Mouse (Mus musculus): ENCODE measurements around the gene Ahnak. TPM values are rescaled to one million over a fixed set of nuclear protein-coding genes. Genes with fewer than 3 reads are reported as not detected.
"Not testable (repeated sequence)": the region's sequence is repeated elsewhere in the genome, so short reads cannot be mapped to it uniquely, and the experiment has no call there.

Ahnak gene
- polyA plus RNA-seq, 1 experiment from 2014 or later: 20.8 TPM

- H3K27me3 ChIP-seq (replicated peaks; ENCODE audit: control insufficient read depth, insufficient read depth, low read length): no peaks in the 10 kb centered on the region
- peak within 1 kb of the TSS; percentile 86 for H3K4me2 ChIP-seq (ENCODE audit: low read depth, low read length)
- under 1% methylated on average over 52 of the region's 52 CpGs for WGBS
- H3K4me3 ChIP-seq (ENCODE audit: low read length): peak within 1 kb of the TSS; percentile 66
- peak within 1 kb of the TSS; percentile 84 for H3K9ac ChIP-seq (ENCODE audit: low read depth, low read length)
- peaks cover 29% of the 10 kb centered on the region for H3K36me3 ChIP-seq (ENCODE audit: control insufficient read depth, insufficient read depth, low read length)
- ATAC-seq: peak; percentile 99
- H3K27ac ChIP-seq (ENCODE audit: low read length): peak within 1 kb of the TSS; percentile 96
- H3K9me3 ChIP-seq (ENCODE audit: control insufficient read depth, low read length): no peaks in the 10 kb centered on the region
- peaks cover 12% of the 10 kb centered on the region for H3K4me1 ChIP-seq (ENCODE audit: control insufficient read depth, insufficient read depth, low read length)
Measured at GRCm38 (mm10) chr19:8966590-8967372, 22.3 kb upstream of the Ahnak start, which contains the start of gene Eef1g. Eef1g (plus strand) TSS chr19:8967041.

- Histone ChIP-seq H3K27me3 (replicated peaks; ENCODE audit: control insufficient read depth, insufficient read depth, low read length) (no peaks in the 10 kb centered on the region), H3K9ac (ENCODE audit: low read depth, low read length) (peak overlapping the region; percentile 84), H3K9me3 (ENCODE audit: control insufficient read depth, low read length) (no peaks in the 10 kb centered on the region), H3K36me3 (ENCODE audit: control insufficient read depth, insufficient read depth, low read length) (peaks cover 31% of the 10 kb centered on the region), H3K27ac (ENCODE audit: low read length) (peak overlapping the region; percentile 65), H3K4me1 (ENCODE audit: control insufficient read depth, insufficient read depth, low read length) (peaks cover 12% of the 10 kb centered on the region), H3K4me3 (ENCODE audit: low read length) (peak overlapping the region; percentile 66), H3K4me2 (ENCODE audit: low read depth, low read length) (peak overlapping the region; percentile 86)
- WGBS: 0% methylated on average over 8 of the region's 8 CpGs
- ATAC-seq: no peak
Measured at GRCm38 (mm10) chr19:8967373-8967743, 21.7 kb upstream of the Ahnak start.

GRCm38 (mm10) chr19:8967893-8968292, 21.2 kb upstream of the Ahnak start:
- H3K9ac ChIP-seq (ENCODE audit: low read depth, low read length): peak overlapping the region; percentile 84
- WGBS: 0% methylated on average over 9 of the region's 9 CpGs
- H3K27me3 ChIP-seq (replicated peaks; ENCODE audit: control insufficient read depth, insufficient read depth, low read length): no peaks in the 10 kb centered on the region
- peak overlapping the region; percentile 86 for H3K4me2 ChIP-seq (ENCODE audit: low read depth, low read length)
- peaks cover 12% of the 10 kb centered on the region for H3K4me1 ChIP-seq (ENCODE audit: control insufficient read depth, insufficient read depth, low read length)
- peaks cover 28% of the 10 kb centered on the region for H3K36me3 ChIP-seq (ENCODE audit: control insufficient read depth, insufficient read depth, low read length)
- no peaks in the 10 kb centered on the region for H3K9me3 ChIP-seq (ENCODE audit: control insufficient read depth, low read length)
- H3K4me3 ChIP-seq (ENCODE audit: low read length): peak overlapping the region; percentile 66
- peak overlapping the region; percentile 65; the same call in 1 of the 2 replicates for H3K27ac ChIP-seq (ENCODE audit: low read length)
- ATAC-seq: no peak

- peaks cover 29% of the 10 kb centered on the region for H3K36me3 ChIP-seq (ENCODE audit: control insufficient read depth, insufficient read depth, low read length)
- not testable (repeated sequence) for H3K4me1 ChIP-seq (ENCODE audit: control insufficient read depth, insufficient read depth, low read length); H3K9me3 ChIP-seq (ENCODE audit: control insufficient read depth, low read length); H3K27ac ChIP-seq (ENCODE audit: low read length); H3K4me2 ChIP-seq (ENCODE audit: low read depth, low read length); H3K27me3 ChIP-seq (replicated peaks; ENCODE audit: control insufficient read depth, insufficient read depth, low read length); ATAC-seq; H3K9ac ChIP-seq (ENCODE audit: low read depth, low read length); H3K4me3 ChIP-seq (ENCODE audit: low read length)
- WGBS: 81% methylated on average over 8 of the region's 8 CpGs
Measured at GRCm38 (mm10) chr19:8972491-8972890, 16.6 kb upstream of the Ahnak start.

GRCm38 (mm10) chr19:8974638-8975037, 14.4 kb upstream of the Ahnak start:
- Histone ChIP-seq H3K9me3 (ENCODE audit: control insufficient read depth, low read length) (no peaks in the 10 kb centered on the region), H3K27me3 (replicated peaks; ENCODE audit: control insufficient read depth, insufficient read depth, low read length) (no peaks in the 10 kb centered on the region), H3K4me2 (ENCODE audit: low read depth, low read length) (no peak overlapping the region), H3K4me1 (ENCODE audit: control insufficient read depth, insufficient read depth, low read length) (0 out of 2 replicates have a peak, but pooled peaks cover 4% of the 10 kb centered on the region), H3K36me3 (ENCODE audit: control insufficient read depth, insufficient read depth, low read length) (peaks cover 39% of the 10 kb centered on the region), H3K4me3 (ENCODE audit: low read length) (no peak overlapping the region), H3K9ac (ENCODE audit: low read depth, low read length) (no peak overlapping the region), H3K27ac (ENCODE audit: low read length) (no peak overlapping the region)
- WGBS: 82% methylated on average over 1 of the region's 1 CpGs
- no peak for ATAC-seq

GRCm38 (mm10) chr19:8975491-8975890, 13.6 kb upstream of the Ahnak start:
- H3K27ac ChIP-seq (ENCODE audit: low read length): no peak overlapping the region
- H3K36me3 ChIP-seq (ENCODE audit: control insufficient read depth, insufficient read depth, low read length): peaks cover 33% of the 10 kb centered on the region
- ATAC-seq: no peak
- no peaks in the 10 kb centered on the region for H3K27me3 ChIP-seq (replicated peaks; ENCODE audit: control insufficient read depth, insufficient read depth, low read length)
- H3K4me1 ChIP-seq (ENCODE audit: control insufficient read depth, insufficient read depth, low read length): 0 out of 2 replicates have a peak, but pooled peaks cover 6% of the 10 kb centered on the region
- 91% methylated on average over 2 of the region's 2 CpGs for WGBS
- no peak overlapping the region for H3K9ac ChIP-seq (ENCODE audit: low read depth, low read length)
- no peaks in the 10 kb centered on the region for H3K9me3 ChIP-seq (ENCODE audit: control insufficient read depth, low read length)
- H3K4me3 ChIP-seq (ENCODE audit: low read length): no peak overlapping the region
- H3K4me2 ChIP-seq (ENCODE audit: low read depth, low read length): no peak overlapping the region

- H3K27me3 ChIP-seq (replicated peaks; ENCODE audit: control insufficient read depth, insufficient read depth, low read length): no peaks in the 10 kb centered on the region
- H3K4me2 ChIP-seq (ENCODE audit: low read depth, low read length): no peak overlapping the region
- peak; percentile 65 for ATAC-seq
- H3K27ac ChIP-seq (ENCODE audit: low read length): no peak overlapping the region
- H3K4me1 ChIP-seq (ENCODE audit: control insufficient read depth, insufficient read depth, low read length): peaks cover 8% of the 10 kb centered on the region
- no peak overlapping the region for H3K4me3 ChIP-seq (ENCODE audit: low read length)
- no peak overlapping the region for H3K9ac ChIP-seq (ENCODE audit: low read depth, low read length)
- no peaks in the 10 kb centered on the region for H3K9me3 ChIP-seq (ENCODE audit: control insufficient read depth, low read length)
- 50% methylated on average over 3 of the region's 3 CpGs for WGBS
- H3K36me3 ChIP-seq (ENCODE audit: control insufficient read depth, insufficient read depth, low read length): peaks cover 23% of the 10 kb centered on the region
Measured at GRCm38 (mm10) chr19:8976535-8976934, 12.5 kb upstream of the Ahnak start.

- Histone ChIP-seq H3K36me3 (ENCODE audit: control insufficient read depth, insufficient read depth, low read length) (peaks cover 11% of the 10 kb centered on the region), H3K9me3 (ENCODE audit: control insufficient read depth, low read length) (no peaks in the 10 kb centered on the region), H3K4me2 (ENCODE audit: low read depth, low read length) (no peak overlapping the region), H3K4me3 (ENCODE audit: low read length) (no peak overlapping the region), H3K4me1 (ENCODE audit: control insufficient read depth, insufficient read depth, low read length) (peaks cover 40% of the 10 kb centered on the region), H3K27me3 (replicated peaks; ENCODE audit: control insufficient read depth, insufficient read depth, low read length) (no peaks in the 10 kb centered on the region), H3K9ac (ENCODE audit: low read depth, low read length) (0 out of 2 replicates have a peak overlapping the region, but pooled peaks have one; percentile 10), H3K27ac (ENCODE audit: low read length) (no peak overlapping the region)
- WGBS: 52% methylated on average over 5 of the region's 5 CpGs
- no peak for ATAC-seq
Measured at GRCm38 (mm10) chr19:8980771-8981170, 8.3 kb upstream of the Ahnak start.

GRCm38 (mm10) chr19:8981450-8982168, 7.5 kb upstream of the Ahnak start:
- H3K27me3 ChIP-seq (replicated peaks; ENCODE audit: control insufficient read depth, insufficient read depth, low read length): no peaks in the 10 kb centered on the region
- no peak for ATAC-seq
- no peak overlapping the region for H3K27ac ChIP-seq (ENCODE audit: low read length)
- H3K4me3 ChIP-seq (ENCODE audit: low read length): no peak overlapping the region
- peaks cover 36% of the 10 kb centered on the region for H3K4me1 ChIP-seq (ENCODE audit: control insufficient read depth, insufficient read depth, low read length)
- peaks cover 11% of the 10 kb centered on the region for H3K36me3 ChIP-seq (ENCODE audit: control insufficient read depth, insufficient read depth, low read length)
- no peaks in the 10 kb centered on the region for H3K9me3 ChIP-seq (ENCODE audit: control insufficient read depth, low read length)
- H3K4me2 ChIP-seq (ENCODE audit: low read depth, low read length): no peak overlapping the region
- no peak overlapping the region for H3K9ac ChIP-seq (ENCODE audit: low read depth, low read length)
- 65% methylated on average over 2 of the region's 2 CpGs for WGBS
